Mouse (Mus musculus) heart, postnatal 0 days (tissue): ENCODE results near the gene Macf1. TPM values are rescaled to one million over a fixed set of nuclear protein-coding genes. Genes with fewer than 3 reads are reported as not detected.

Source experiments
- ATAC-seq: fragments of 200-750 bp; cut with Nextera tagmentation; 2 replicates; pipeline ENCODE4 v1.8.0; 2017; ENCODE audit warnings: low read depth, moderate number of reproducible peaks, moderate library complexity; ENCODE audit not compliant: insufficient read depth
- DNase-seq: peaks from one replicate; pipeline ENCODE4 v3.0.0-alpha.2; 2016; ENCODE audit warnings: low spot score
- H3K27ac ChIP-seq: fragments of 300-500 bp; sonication (generic); 2 replicates; pipeline ENCODE4 v1.5.1; 2014; ENCODE audit warnings: low read depth, mild to moderate bottlenecking
- H3K27me3 ChIP-seq: fragments of 300-500 bp; sonication (generic); 2 replicates; pipeline ENCODE4 v1.6.1; 2014; ENCODE audit warnings: low read length, mixed read lengths; ENCODE audit not compliant: control insufficient read depth, insufficient read depth
- H3K36me3 ChIP-seq: fragments of 300-500 bp; sonication (generic); replicated peaks from 2 replicates; pipeline ENCODE4 v1.6.1; 2014; ENCODE audit warnings: low read length, mixed read lengths; ENCODE audit not compliant: control insufficient read depth, insufficient read depth
- H3K4me1 ChIP-seq: fragments of 300-500 bp; sonication (generic); 2 replicates; pipeline ENCODE4 v1.6.1; 2014; ENCODE audit warnings: antibody characterized with exemption; ENCODE audit not compliant: control insufficient read depth, insufficient read depth
- H3K4me2 ChIP-seq: fragments of 300-500 bp; sonication (generic); 2 replicates; pipeline ENCODE4 v1.6.1; 2014; ENCODE audit warnings: low read depth, mild to moderate bottlenecking, low read length, moderate library complexity
- H3K4me3 ChIP-seq: fragments of 300-500 bp; sonication (generic); 2 replicates; pipeline ENCODE4 v1.5.1; 2014; ENCODE audit warnings: low read depth, low read length
- H3K9ac ChIP-seq: fragments of 300-500 bp; sonication (generic); replicated peaks from 2 replicates; pipeline ENCODE4 v1.6.1; 2014; ENCODE audit warnings: low read depth, low read length, mixed read lengths
- H3K9me3 ChIP-seq: fragments of 300-500 bp; sonication (generic); replicated peaks from 2 replicates; pipeline ENCODE4 v1.6.1; 2016; ENCODE audit warnings: low read length; ENCODE audit not compliant: control insufficient read depth
- CTCF ChIP-seq: IDR thresholded peaks from 2 replicates; pipeline ENCODE4 v1.5.1; 2016; ENCODE audit warnings: antibody characterized with exemption, control low read depth, low read depth
- EP300 ChIP-seq: IDR thresholded peaks from 2 replicates; pipeline ENCODE4 v1.6.1; 2016; ENCODE audit warnings: antibody characterized with exemption, low read depth
- WGBS: fragments of 180-500 bp; shearing (Covaris S2); extraction: QIAGEN DNeasy Blood & Tissue Kit; methylation state at CpG from one replicate; pipeline ENCODE4 v1.1.7; 2014; 5-methylcytosine and 5-hydroxymethylcytosine counted together
- polyA plus RNA-seq: library from polyadenylated mRNA; unstranded; fragments of >200 nt; fragmentation: Nextera tagmentation; extraction: Ambion mirVana; gene quantifications from 2 replicates; pipeline ENCODE4 v1.2.1, GENCODE M21; 2015
- total RNA-seq: library from RNA; depleted of rRNA; stranded (reverse); fragments of >200 nt; gene quantifications from 2 replicates; pipeline ENCODE4 v1.2.3, GENCODE M21; 2014; ENCODE audit warnings: low replicate concordance

The Macf1 gene
- total and polyA plus RNA-seq, 2 experiments from 2014 or later = 41.4 to 236 TPM

- no peak for ATAC-seq
- peaks cover 80% of the 10 kb centered on the region for H3K36me3 ChIP-seq
- DNase-seq = no peak
- no peak overlapping the region for H3K9ac ChIP-seq
- 0 out of 2 replicates have a peak overlapping the region, but pooled peaks have one; percentile 55 for H3K27ac ChIP-seq
- no peak overlapping the region for H3K4me2 ChIP-seq
- WGBS = 82% methylated on average over 4 of the region's 4 CpGs
- no peaks in the 10 kb centered on the region for H3K27me3 ChIP-seq
- H3K4me3 ChIP-seq = no peak overlapping the region
- no peak for TF ChIP-seq CTCF
- TF ChIP-seq EP300 = no peak
- no peaks in the 10 kb centered on the region for H3K4me1 ChIP-seq
- H3K9me3 ChIP-seq = no peaks in the 10 kb centered on the region
These were observed 204.2 kb downstream of the Macf1 start for GRCm38 (mm10) chr4:123479991-123480390.

GRCm38 (mm10) chr4:123478655-123479433 is 205.3 kb downstream of the Macf1 start:
- DNase-seq (no peak), ATAC-seq (no peak)
- Histone ChIP-seq H3K36me3 (peaks cover 84% of the 10 kb centered on the region), H3K9ac (no peak overlapping the region), H3K4me3 (no peak overlapping the region), H3K27me3 (no peaks in the 10 kb centered on the region), H3K4me2 (no peak overlapping the region), H3K27ac (peak overlapping the region; percentile 55), H3K9me3 (no peaks in the 10 kb centered on the region), H3K4me1 (no peaks in the 10 kb centered on the region)
- TF ChIP-seq CTCF (no peak), EP300 (no peak)
- 66% methylated on average over 8 of the region's 8 CpGs for WGBS

- DNase-seq (no peak), ATAC-seq (no peak)
- Histone ChIP-seq H3K4me1 (no peaks in the 10 kb centered on the region), H3K27ac (no peak overlapping the region), H3K4me3 (no peak overlapping the region), H3K9me3 (no peaks in the 10 kb centered on the region), H3K9ac (no peak overlapping the region), H3K4me2 (no peak overlapping the region), H3K27me3 (no peaks in the 10 kb centered on the region), H3K36me3 (peaks cover 73% of the 10 kb centered on the region)
- TF ChIP-seq CTCF (no peak), EP300 (0 out of 2 replicates have a peak, but pooled peaks have one; percentile 31)
- 19% methylated on average over 1 of the region's 1 CpGs for WGBS
These were observed 218.4 kb downstream of the Macf1 start for GRCm38 (mm10) chr4:123465799-123466198.

GRCm38 (mm10) chr4:123460595-123461272 is 223.4 kb downstream of the Macf1 start:
- H3K4me3 ChIP-seq = no peak overlapping the region
- H3K36me3 ChIP-seq = peaks cover 88% of the 10 kb centered on the region
- peak overlapping the region; percentile 83 for H3K27ac ChIP-seq
- TF ChIP-seq EP300 = no peak
- TF ChIP-seq CTCF = peak; percentile 54
- DNase-seq (peak; percentile 39), ATAC-seq (peak; percentile 79)
- 34% methylated on average over 8 of the region's 8 CpGs for WGBS
- H3K27me3 ChIP-seq = no peaks in the 10 kb centered on the region
- no peaks in the 10 kb centered on the region for H3K9me3 ChIP-seq
- H3K9ac ChIP-seq = no peak overlapping the region
- H3K4me2 ChIP-seq = no peak overlapping the region
- H3K4me1 ChIP-seq = peaks cover 14% of the 10 kb centered on the region

GRCm38 (mm10) chr4:123454871-123455640 is 229.1 kb downstream of the Macf1 start:
- ATAC-seq = peak; percentile 96

More at GRCm38 (mm10) chr4:123454871-123455640, 229.1 kb downstream of the Macf1 start:
- Histone ChIP-seq H3K27ac (peak overlapping the region; percentile 82), H3K9me3 (no peaks in the 10 kb centered on the region), H3K4me2 (no peak overlapping the region), H3K27me3 (no peaks in the 10 kb centered on the region), H3K36me3 (peaks cover 77% of the 10 kb centered on the region), H3K9ac (no peak overlapping the region), H3K4me1 (peaks cover 18% of the 10 kb centered on the region), H3K4me3 (no peak overlapping the region)
- 36% methylated on average over 7 of the region's 7 CpGs for whole genome bisulfite sequencing
- DNase-seq = peak; percentile 89
- no peak for TF ChIP-seq CTCF
- TF ChIP-seq EP300 = no peak
